Mouse (Mus musculus) small intestine, adult 2 months (tissue): ENCODE results near the gene Foxn3.

Experiments used
- CTCF ChIP-seq: fragments of 200-500 bp; IDR thresholded peaks from 2 replicates; pipeline ENCODE4 v1.5.1; 2012; ENCODE audit warnings: low read depth, mild to moderate bottlenecking, control low read depth, inconsistent platforms, low read length, moderate library complexity, mixed read lengths; ENCODE audit not compliant: insufficient replicate concordance, insufficient read length; ENCODE audit errors: extremely low read depth
- POLR2A ChIP-seq: fragments of 200-500 bp; IDR thresholded peaks from 2 replicates; pipeline ENCODE4 v1.6.1; 2012; ENCODE audit warnings: low read depth, mild to moderate bottlenecking, control low read depth, inconsistent platforms, low read length, moderate library complexity

DNA sequence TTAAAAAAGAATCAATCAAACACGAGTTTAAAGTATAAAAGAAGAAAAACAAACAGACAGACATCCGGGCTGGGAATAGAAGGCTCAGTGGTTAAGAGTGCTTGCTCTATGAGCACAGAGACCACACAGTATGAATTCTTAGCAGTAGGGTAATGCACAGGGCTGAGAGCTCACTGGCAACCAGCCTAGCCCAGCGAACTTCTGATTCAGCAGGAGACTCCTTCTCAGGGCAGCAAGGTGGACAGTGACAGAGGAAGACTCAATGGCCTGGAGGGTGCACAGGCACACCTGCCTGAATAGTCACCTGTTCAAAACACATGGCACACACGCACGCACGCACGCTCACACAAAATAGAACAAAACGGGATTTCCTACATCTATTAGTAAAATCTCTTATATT is 353.6 kb downstream of the Foxn3 start:
- TF ChIP-seq CTCF (no peak), POLR2A (no peak)
